Mouse (Mus musculus): ENCODE measurements at regions not wholly inside any gene's neighbourhood (a gene's known extent, or its start where the extent isn't known, plus 50 kb on each side); places are given as distances from the start of the nearest gene placed in this dataset.

GRCm38 (mm10) chr17:64915025-64915424 lies 79.2 kb upstream of the 4930583I09Rik start:
- peak; percentile 46 for DNase-seq

- DNase-seq, result peak; percentile 15
Observed at GRCm38 (mm10) chr17:64914302-64914701, 78.4 kb upstream of the 4930583I09Rik start.

- no peak for DNase-seq
Observed at GRCm38 (mm10) chr17:64908671-64909070, 72.8 kb upstream of the 4930583I09Rik start.

DNA sequence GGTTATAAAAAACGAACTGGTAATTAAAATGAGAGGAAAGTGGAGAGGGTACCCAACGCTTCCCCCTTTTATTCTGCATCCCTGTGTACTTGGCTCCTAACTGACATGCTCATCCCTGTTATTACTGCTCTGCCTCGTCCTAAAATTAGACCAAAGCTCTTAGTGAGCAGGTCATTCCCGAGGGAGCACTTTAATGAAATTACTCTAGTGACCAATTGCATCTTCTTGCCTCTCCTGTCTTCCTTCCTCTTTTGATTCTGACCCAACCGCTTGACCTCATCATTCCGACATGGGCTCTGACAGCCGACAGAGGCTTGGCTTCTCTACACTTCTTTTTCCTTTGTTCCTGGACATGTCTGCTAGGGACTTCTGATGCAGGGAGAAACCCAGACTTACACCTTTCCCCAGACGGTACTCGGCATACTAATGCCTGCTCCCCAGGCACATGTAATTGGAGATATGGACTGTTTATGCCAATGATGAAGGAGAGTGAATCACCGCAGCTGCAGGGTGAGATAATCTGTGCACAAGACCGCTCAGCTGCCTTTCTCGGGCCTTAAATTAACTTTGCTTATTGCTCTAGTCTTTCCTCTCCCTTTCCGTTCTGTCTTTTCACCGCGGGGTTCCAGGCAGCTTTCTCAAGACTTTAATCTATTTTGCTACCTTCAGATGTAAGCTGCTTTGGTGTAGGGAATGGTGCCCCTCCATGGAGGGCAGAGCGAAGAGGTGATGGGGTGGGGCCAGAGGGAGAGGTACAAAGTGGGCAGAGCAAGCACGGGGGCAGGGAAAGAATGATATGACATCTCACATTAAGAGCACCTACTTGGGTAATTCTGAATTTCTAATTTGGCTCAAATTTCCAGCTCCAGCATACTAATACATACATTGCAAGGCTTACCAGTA lies 66.1 kb upstream of the 4930583I09Rik start:
- DNase-seq, result peak; percentile 32

GRCm38 (mm10) chr17:64897473-64897872 lies 61.6 kb upstream of the 4930583I09Rik start:
- DNase-seq, result no peak

GRCm38 (mm10) chr17:64895886-64896285 lies 60.0 kb upstream of the 4930583I09Rik start:
- no peak for DNase-seq

DNA sequence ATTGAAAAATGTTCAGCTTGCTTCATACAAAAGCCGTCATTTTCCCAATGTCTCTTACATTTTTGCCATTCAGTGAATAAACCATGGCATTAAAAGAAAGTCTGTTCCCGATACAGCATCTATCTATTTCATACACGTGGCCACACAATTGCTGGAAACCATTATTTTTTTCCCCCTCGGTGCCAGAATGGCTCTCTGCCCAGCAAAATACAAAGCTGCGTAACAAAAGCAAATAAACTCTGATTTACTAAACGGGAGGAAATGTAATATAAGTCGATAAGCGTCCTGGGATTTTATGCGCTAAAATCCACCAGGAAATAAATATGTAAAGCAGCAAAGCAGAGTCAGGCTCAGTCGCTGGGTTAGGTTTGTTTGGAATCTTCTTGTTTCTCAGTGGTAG lies 59.6 kb upstream of the 4930583I09Rik start:
- DNase-seq, result no peak

DNA sequence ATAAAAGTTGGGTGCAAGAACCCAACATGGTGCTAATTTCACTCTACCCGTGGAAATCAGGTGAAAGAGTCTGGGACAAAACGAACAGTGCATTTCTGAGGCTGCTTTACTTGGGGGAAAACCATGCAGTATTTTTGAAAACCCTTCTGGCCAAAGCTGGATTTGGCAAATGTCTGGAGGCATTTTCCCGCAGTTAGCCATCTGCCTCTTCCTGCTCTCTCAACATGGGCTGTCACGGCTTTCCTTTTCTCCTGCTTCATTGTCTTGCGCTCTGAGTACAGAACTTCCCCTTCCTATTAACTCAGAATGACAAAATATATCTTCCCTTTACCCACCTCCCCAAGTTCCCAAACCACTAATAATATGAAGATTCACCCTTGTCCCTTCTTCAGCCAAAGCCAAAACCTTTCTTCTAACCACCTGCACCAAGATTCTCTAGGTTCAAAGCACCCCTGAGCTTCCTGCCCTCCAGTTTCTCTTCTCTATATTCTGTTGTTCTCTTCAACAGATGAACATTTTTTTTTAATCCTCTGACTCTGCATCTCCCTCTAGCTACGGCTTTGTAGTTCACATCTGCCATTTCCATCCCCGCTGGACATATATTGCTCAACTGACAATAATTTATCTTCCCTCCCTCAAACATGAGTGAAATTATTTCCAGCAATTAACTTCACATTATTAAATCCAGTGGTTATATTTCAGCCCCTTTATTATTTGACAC lies 57.5 kb upstream of the 4930583I09Rik start:
- DNase-seq, result no peak

All from embryo, embryonic 11 days (tissue).